Mouse (Mus musculus) ES-E14 (cell line): ENCODE data around the gene Klf9. TPM values are rescaled to one million over a fixed set of nuclear protein-coding genes. Genes with fewer than 3 reads are reported as not detected.

Experiments used
- DNase-seq: peaks from one replicate; pipeline ENCODE4 v3.0.0-alpha.2; 2013; ENCODE audit warnings: low read depth, low spot score
- H3K27ac ChIP-seq: 2 replicates; pipeline ENCODE4 v1.5.1; 2012; ENCODE audit warnings: low read depth, mild to moderate bottlenecking, low read length, moderate library complexity, mixed read lengths; ENCODE audit not compliant: poor library complexity, insufficient read depth, severe bottlenecking
- H3K36me3 ChIP-seq: 2 replicates; pipeline ENCODE4 v1.6.1; 2012; ENCODE audit warnings: mild to moderate bottlenecking, low read length, moderate library complexity, mixed read lengths; ENCODE audit not compliant: control insufficient read depth, poor library complexity, insufficient read depth, severe bottlenecking
- H3K4me1 ChIP-seq, 2 experiments: fragments of 150-350 bp in 1 of 2; sonication (generic) in 1 of 2; 2 replicates each; pipeline ENCODE4 v1.6.1; 2012; ENCODE audit warnings: low read length in 2 of 2, mild to moderate bottlenecking in 1 of 2, mixed read lengths in 1 of 2; ENCODE audit not compliant: control insufficient read depth in 2 of 2, insufficient read depth in 2 of 2, poor library complexity in 1 of 2
- H3K4me3 ChIP-seq, 2 experiments: fragments of 150-350 bp in 1 of 2; sonication (generic) in 1 of 2; 2 replicates each; pipeline ENCODE4 v1.5.1; 2012; ENCODE audit warnings: low read length in 2 of 2, low read depth in 1 of 2, mild to moderate bottlenecking in 1 of 2, mixed read lengths in 1 of 2; ENCODE audit not compliant: insufficient read depth in 1 of 2, poor library complexity in 1 of 2, severe bottlenecking in 1 of 2
- H3K9ac ChIP-seq: 2 replicates; pipeline ENCODE4 v1.6.1; 2012; ENCODE audit warnings: low read depth, mild to moderate bottlenecking, low read length, mixed read lengths; ENCODE audit not compliant: poor library complexity, insufficient read depth, severe bottlenecking
- H3K9me3 ChIP-seq: fragments of 150-350 bp; sonication (generic); 2 replicates; pipeline ENCODE4 v1.6.1; 2012; ENCODE audit warnings: low read depth, mild to moderate bottlenecking, low read length; ENCODE audit not compliant: control insufficient read depth, insufficient read depth
- CHD2 ChIP-seq: IDR thresholded peaks from 2 replicates; pipeline ENCODE4 v1.6.1; 2014; ENCODE audit warnings: mild to moderate bottlenecking, low read depth, low read length, inconsistent platforms
- HCFC1 ChIP-seq: IDR thresholded peaks from 2 replicates; pipeline ENCODE4 v1.6.1; 2012; ENCODE audit warnings: low read length, inconsistent platforms, borderline replicate concordance; ENCODE audit not compliant: insufficient read depth
- MAFK ChIP-seq: IDR thresholded peaks from 2 replicates; pipeline ENCODE4 v1.6.1; 2014; ENCODE audit warnings: mild to moderate bottlenecking, low read depth, low read length, inconsistent platforms; ENCODE audit not compliant: insufficient read depth
- ZC3H11A ChIP-seq: IDR thresholded peaks from 2 replicates; pipeline ENCODE4 v1.6.1; 2012; ENCODE audit warnings: low read depth, mild to moderate bottlenecking, inconsistent platforms, low read length, borderline replicate concordance
- ZNF384 ChIP-seq: IDR thresholded peaks from 2 replicates; pipeline ENCODE4 v1.6.1; 2012; ENCODE audit warnings: low read depth, low read length, inconsistent platforms
- in situ Hi-C, 2 experiments: fragments of 600-800 bp; cut with MboI; formaldehyde crosslinking; loops; one replicate each; pipeline ENCODE4 v1.15.1; 2025; ENCODE audit warnings: low sequenced_read_pairs in 2 of 2, inconsistent platforms in 1 of 2; ENCODE audit not compliant: unreplicated experiment in 2 of 2
- total RNA-seq: library from RNA; depleted of rRNA; stranded (reverse); fragments of 300-350 nt; gene quantifications from 2 replicates; pipeline ENCODE4 v1.2.3, GENCODE M21; 2012

Klf9 gene
- total RNA-seq, 1 experiment = 90.8 TPM

GRCm38 (mm10) chr19:23125227-23126150 lies 15.5 kb upstream of the Klf9 start:
- peaks cover 22 to 29% of the 10 kb centered on the region in 2 experiments for H3K4me1 ChIP-seq
- no peaks in the 10 kb centered on the region for H3K36me3 ChIP-seq
- no peak overlapping the region for H3K9ac ChIP-seq
- TF ChIP-seq ZC3H11A (no peak), HCFC1 (no peak), MAFK (no peak), ZNF384 (no peak), CHD2 (no peak)
- H3K9me3 ChIP-seq = no peaks in the 10 kb centered on the region
- in situ Hi-C loops = no loop called here
- H3K27ac ChIP-seq = no peak overlapping the region
- DNase-seq = no peak
- H3K4me3 ChIP-seq = no peak overlapping the region

DNA sequence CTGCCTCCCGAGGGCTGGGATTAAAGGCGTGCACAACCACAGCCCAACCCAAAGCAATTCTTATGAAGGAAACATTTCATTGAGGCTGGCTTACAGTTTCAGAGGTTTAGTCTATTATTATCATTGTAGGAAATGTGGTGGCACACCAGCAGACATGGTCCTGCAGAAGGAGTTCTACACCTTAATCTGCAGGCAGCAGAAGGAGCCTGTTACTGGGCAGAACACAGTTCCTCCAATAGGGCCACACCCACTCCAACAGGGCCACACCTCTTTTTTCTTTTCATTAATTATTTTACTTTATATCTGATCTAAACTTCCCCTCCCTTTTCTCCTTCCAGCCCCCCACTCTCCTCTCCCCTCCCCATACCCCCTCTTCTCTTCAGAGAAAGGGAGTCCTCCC lies 11.1 kb upstream of the Klf9 start:
- Histone ChIP-seq H3K4me3 (no peak overlapping the region), H3K4me1 (peaks cover 10 to 34% of the 10 kb centered on the region in 2 experiments; a peak in 2 of 4 replicates), H3K9me3 (no peaks in the 10 kb centered on the region), H3K9ac (no peak overlapping the region), H3K27ac (no peak overlapping the region), H3K36me3 (no peaks in the 10 kb centered on the region)
- in situ Hi-C loops = no loop called here
- TF ChIP-seq ZNF384 (no peak), CHD2 (no peak), ZC3H11A (no peak), MAFK (no peak), HCFC1 (no peak)
- DNase-seq = no peak

DNA sequence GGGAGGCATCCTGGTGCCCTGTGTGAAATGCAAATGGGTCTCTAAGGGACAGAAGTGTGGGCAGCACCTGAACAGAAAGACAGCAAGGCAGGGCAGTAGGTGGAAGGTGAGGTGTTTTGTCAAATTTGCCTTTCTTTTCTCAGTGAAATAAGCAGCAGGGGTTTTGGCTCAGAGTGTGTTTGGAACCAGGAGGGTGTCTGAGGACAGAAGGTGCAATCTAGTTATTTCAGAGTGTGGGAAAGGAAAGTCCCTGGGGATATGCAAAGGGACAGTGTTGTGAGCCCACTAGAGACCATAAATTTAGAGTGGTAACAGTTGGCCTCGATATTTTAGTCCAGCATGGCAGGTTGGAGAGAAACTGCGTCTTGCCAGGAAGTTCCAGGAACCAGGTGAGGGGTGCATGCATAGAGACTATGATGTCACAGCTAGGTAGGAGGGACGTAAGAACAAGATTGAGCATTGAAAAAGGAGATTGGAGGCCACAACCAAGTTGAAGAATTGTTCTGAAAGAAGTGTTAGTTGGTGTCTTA lies 8.9 kb upstream of the Klf9 start:
- TF ChIP-seq MAFK (no peak), CHD2 (no peak), HCFC1 (no peak), ZC3H11A (no peak), ZNF384 (no peak)
- Histone ChIP-seq H3K36me3 (no peaks in the 10 kb centered on the region), H3K27ac (peak overlapping the region; percentile 100; the same call in 1 of the 2 replicates), H3K9ac (no peak overlapping the region), H3K4me1 (peaks cover 2 to 21% of the 10 kb centered on the region in 2 experiments; a peak in 2 of 4 replicates), H3K4me3 (no peak overlapping the region), H3K9me3 (no peaks in the 10 kb centered on the region)
- DNase-seq = no peak
- in situ Hi-C loops = no loop called here

DNA sequence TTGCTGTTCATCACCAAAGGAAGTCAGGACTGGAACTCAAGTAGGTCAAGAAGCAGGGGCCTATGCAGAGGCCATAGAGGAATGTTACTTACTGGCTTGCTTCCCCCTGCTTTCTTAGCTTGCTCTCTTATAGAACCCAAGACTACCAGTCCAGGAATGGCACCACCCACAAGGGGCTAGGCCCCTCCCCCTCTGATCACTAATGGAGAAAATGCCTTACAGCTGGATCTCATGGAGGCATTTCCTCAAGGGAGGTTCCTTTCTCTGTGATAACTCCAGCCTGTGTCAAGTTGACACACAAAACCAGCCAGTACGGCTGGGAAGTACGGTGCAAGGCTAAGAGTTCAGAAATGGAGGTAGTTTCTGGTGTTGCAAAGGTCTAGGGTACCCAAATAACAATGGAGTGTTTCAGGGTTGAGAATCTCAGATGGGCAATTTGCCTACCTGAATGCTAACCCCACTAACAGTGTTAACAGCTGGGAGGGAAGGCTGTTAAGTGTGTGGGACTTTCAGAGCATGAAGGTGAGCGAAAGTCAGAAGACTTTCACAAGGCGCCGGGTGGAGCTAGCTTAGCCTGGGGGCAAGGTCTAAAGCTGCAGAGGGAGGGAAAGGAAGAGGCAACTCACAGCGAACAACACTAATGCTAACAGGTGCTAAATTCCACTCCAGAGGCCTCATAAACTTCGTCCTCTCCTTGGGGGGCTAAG lies 8.2 kb upstream of the Klf9 start:
- DNase-seq = no peak
- Histone ChIP-seq H3K4me3 (peak overlapping the region; percentile 59 to 65), H3K9ac (peak overlapping the region; percentile 96), H3K4me1 (peaks cover 2 to 21% of the 10 kb centered on the region in 2 experiments; a peak in 2 of 4 replicates), H3K27ac (peak overlapping the region; percentile 100), H3K36me3 (no peaks in the 10 kb centered on the region), H3K9me3 (no peaks in the 10 kb centered on the region)
- in situ Hi-C loops = no loop called here
- TF ChIP-seq CHD2 (no peak), ZC3H11A (no peak), HCFC1 (no peak), MAFK (no peak), ZNF384 (no peak)
